Mouse (Mus musculus) brain, embryonic 14.5 days (tissue): ENCODE results near the gene Amigo2. TPM values are rescaled to one million over a fixed set of nuclear protein-coding genes. Genes with fewer than 3 reads are reported as not detected.

Experiments
- DNase-seq: peaks from one replicate; pipeline ENCODE4 v3.0.0-alpha.2; 2011; ENCODE audit warnings: low read depth
- CTCF ChIP-seq: fragments of 200-500 bp; IDR thresholded peaks from 2 replicates; pipeline ENCODE4 v1.5.1; 2012; ENCODE audit warnings: inconsistent platforms, mild to moderate bottlenecking, moderate library complexity, borderline replicate concordance; ENCODE audit not compliant: insufficient read depth, insufficient read length; ENCODE audit errors: extremely low read depth
- POLR2A ChIP-seq: fragments of 200-500 bp; IDR thresholded peaks from 2 replicates; pipeline ENCODE4 v1.6.1; 2012; ENCODE audit warnings: mild to moderate bottlenecking, inconsistent platforms, borderline replicate concordance; ENCODE audit not compliant: poor library complexity, insufficient read depth, insufficient read length, severe bottlenecking; ENCODE audit errors: extremely low read depth
- polyA plus RNA-seq: library from polyadenylated mRNA; depleted of rRNA; stranded (reverse); fragments of >200 nt; gene quantifications from 2 replicates; pipeline ENCODE4 v1.2.3, GENCODE M21; 2012; rRNA removed

Gene Amigo2
- polyA plus RNA-seq, 1 experiment: 6.3 TPM

GRCm38 (mm10) chr15:97204889-97205288 lies 42.2 kb downstream of the Amigo2 start:
- DNase-seq: no peak
- TF ChIP-seq CTCF (no peak), POLR2A (no peak)

GRCm38 (mm10) chr15:97196644-97197043 lies 50.4 kb downstream of the Amigo2 start:
- DNase-seq: no peak
- TF ChIP-seq POLR2A: no peak
- no peak for TF ChIP-seq CTCF

DNA sequence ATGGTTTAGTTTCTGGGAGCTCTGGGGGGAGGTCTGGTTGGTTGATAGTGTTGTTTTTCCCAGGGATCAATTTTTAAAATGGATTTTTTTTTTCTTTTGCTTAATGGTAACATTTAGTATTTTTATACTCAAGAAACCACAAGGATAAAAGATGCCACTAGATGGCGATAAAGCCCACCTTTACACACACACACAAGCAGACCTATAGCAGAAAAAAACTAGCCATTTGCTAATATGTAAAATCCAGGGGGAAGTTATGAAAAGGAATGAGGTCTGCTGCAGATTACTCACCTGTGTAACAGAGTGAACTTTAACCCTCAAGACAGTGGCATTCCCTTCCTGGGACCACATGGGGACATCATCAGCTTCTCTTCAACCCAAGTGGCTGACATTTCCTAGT lies 51.5 kb downstream of the Amigo2 start:
- DNase-seq: peak; percentile 92
- TF ChIP-seq POLR2A (no peak), CTCF (no peak)

Other genes with a start within 250 kb of the Amigo2 start
- gene Slc38a4, start 191.3 kb downstream of the Amigo2 start, polyA plus RNA-seq: 4.9 and 6.6 TPM in 2 replicates
- 7.0 and 10.9 TPM in 2 replicates for gene Pced1b, start 180 bp downstream of the Amigo2 start, polyA plus RNA-seq